Mouse (Mus musculus): ENCODE data around the gene Plxna1.

The Plxna1 gene

DNA sequence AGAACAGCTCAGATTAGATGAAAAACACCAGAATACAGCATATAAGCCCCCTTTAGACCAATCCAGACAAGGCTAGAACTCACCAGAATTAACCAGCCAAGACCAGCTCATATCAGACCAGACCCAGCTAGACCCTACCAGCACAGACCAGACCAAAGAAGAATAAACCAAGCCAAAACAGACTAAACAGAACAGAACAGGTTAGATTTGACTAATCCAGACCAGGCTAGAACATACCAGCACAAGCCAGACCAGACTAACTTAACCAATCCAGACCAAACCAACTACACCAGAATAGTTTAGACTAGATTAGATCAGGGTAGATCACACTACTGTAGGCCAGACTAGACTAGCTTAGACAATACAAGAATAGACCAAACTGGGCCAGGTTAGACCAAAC lies 77.3 kb downstream of the Plxna1 start:
- in situ Hi-C loops (cut with MboI, MseI), result no loop called here

DNA sequence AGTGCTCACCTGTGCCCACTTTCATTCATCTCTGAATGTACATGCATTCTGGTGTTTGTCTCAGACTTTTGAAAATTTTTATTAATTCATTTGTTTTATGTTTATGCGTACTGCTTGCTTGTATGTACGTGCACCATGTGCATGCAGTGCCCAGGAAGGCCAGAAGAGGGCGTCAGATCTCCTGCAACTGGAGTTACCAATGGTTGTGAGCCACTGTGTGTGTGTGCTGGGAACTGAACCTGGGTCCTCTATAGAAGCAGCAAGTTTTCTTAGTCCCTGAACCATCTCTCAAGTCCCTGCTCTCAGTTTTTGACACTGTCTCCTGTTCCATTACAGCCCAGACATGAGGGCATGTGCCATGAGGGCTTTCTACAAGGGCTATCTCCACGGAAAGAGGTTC lies 79.3 kb downstream of the Plxna1 start:
- in situ Hi-C loops (cut with MboI, MseI), result no loop called here

GRCm38 (mm10) chr6:89282626-89283025 lies 79.8 kb downstream of the Plxna1 start:
- in situ Hi-C loops (cut with MboI, MseI), result no loop called here

DNA sequence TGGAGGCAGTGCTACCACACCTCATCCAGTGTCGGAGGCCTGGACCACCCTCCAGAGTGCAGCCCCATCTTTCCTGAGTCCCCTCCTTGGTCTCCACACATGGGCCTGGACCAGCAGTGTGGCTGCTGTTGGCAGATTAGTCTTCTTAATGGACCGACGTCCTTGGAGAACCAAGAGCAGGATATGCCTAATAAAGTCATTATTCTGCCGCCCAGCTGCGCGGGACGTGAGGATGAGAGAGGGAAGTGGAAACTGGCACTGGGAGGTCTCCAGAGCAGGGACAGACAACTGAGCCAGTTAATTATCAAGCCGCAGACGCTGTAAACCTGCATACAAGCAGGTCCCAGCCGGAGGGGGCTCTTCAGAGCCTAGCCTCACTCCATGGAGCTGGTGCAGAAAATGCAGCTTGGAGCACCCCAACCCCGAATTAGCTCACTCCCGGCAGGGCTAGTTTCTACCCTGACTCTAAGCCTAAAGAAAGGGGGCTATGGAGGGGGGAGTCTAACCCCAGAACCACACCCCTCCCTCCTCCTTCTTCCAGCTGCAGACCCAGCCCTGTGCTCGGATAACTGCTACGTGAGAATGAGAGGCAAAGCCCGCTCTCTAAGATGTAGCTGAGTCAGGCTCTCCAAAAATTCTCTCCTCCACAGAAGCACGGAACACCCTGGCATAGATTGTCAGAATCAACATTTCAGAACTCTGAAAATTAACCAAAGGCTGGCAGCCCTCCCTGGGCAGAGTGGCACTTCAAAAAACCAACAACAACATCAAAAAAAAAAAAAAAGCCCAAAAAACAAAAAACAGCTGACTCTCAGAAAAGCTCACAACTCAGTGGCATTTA lies 80.7 kb downstream of the Plxna1 start:
- in situ Hi-C loops (cut with MboI, MseI), result no loop called here

- in situ Hi-C loops (cut with MboI, MseI), result no loop called here
These were observed 81.9 kb downstream of the Plxna1 start for GRCm38 (mm10) chr6:89280555-89280954.

- in situ Hi-C loops (cut with MboI, MseI), result no loop called here
These were observed 90.5 kb downstream of the Plxna1 start for GRCm38 (mm10) chr6:89271731-89272475.

GRCm38 (mm10) chr6:89267181-89267580 lies 95.2 kb downstream of the Plxna1 start:
- in situ Hi-C loops (cut with MboI, MseI), result no loop called here

Measured in regulatory T cell (primary cell).